Mouse (Mus musculus) MEL-GATA-1-ER (cell line): ENCODE measurements around the gene Nr1h4.

ENCODE experiments used
- DNase-seq: peaks from one replicate; pipeline ENCODE4 v3.0.0-alpha.2; 2012; ENCODE audit warnings: low read depth; ENCODE audit errors: extremely low read depth

The Nr1h4 gene

DNA sequence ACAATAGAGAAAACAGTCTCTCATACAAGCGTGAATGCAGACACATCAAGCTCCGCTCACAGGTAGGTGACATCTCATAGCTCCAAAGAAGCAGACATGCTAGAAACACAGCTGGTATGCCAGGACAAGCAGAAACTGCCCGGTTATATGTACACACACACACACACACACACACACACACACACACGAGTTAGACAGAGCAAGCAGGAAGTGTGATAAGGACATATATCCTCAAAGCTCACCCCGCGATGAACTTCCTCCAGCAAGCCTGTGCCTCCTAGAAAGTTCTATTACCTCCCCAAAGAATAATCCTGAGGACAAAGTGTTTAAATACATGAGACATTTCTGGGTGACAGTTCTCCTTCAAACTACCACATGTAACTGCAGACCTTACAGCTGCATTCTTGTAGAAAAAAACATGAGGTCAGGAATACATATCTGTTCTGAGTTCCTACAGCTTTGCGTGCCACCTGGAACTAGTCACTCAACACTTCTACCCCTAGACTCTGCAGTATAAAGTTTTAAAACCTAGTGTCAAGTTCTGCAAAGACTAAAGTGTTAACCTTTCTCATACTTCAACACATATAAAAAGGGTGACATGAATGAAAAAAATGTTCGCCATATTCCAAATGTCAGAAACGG is 11.5 kb downstream of the Nr1h4 start:
- peak; percentile 59 for DNase-seq

DNA sequence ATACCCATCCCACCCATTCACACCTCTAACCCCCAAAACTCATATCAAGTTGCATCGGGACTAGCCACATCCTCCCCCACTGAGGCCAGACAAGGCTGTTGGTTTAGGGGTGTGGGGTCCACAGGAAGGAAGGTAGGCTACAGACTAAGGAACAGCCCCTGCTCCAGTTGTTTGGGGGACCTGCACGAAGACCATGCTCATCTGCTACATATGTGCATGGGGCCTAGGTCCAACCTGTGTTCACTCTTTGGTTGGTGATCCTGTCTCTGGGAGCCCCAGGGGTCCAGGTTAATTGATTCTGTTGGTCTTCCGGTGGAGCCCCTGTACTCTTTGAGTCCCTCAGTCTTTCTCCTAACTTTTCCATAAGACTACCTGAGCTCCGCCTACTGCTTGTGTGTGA is 13.0 kb downstream of the Nr1h4 start:
- no peak for DNase-seq

GRCm38 (mm10) chr10:89519226-89519625 is 14.2 kb downstream of the Nr1h4 start:
- DNase-seq = no peak

- DNase-seq = no peak
These were observed 15.0 kb downstream of the Nr1h4 start for GRCm38 (mm10) chr10:89518365-89518764.

DNA sequence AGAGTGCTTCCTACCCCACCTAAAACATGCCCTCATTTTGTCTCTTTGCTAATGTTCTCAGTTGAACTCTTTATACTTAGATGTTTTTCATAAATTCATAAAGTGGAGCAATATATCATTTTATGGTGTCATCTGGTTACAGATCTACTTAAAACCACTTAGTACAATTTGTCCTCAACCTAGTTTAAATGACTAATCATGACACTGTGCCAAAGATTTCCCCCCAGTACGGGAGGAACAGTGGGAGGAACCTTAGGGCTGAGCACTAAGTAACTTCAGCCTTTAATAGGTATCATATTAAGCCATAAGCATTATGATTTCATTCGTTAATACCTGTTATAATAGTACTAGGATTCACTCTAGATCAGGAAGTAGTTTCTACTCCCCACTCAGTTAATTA is 17.6 kb downstream of the Nr1h4 start:
- DNase-seq = no peak

DNA sequence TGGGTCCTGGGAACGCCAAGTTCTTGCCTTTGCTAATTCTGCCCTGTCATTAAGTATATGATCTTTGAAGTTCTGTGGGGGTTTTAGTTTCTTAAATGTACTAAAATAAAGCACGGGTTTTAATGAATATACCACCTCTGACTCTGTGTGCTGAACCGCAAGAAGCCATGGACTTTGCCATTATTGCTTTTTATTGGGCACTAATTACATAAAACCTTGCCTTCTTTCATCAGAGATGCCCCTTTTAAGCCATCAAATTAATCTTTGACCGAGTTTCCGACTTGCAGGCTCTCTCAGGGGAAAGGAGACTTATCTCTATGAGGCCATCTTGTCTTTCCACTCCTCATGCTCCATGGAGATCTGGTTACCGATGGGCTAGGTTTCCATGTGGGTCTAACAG is 20.8 kb downstream of the Nr1h4 start:
- DNase-seq = no peak

DNA sequence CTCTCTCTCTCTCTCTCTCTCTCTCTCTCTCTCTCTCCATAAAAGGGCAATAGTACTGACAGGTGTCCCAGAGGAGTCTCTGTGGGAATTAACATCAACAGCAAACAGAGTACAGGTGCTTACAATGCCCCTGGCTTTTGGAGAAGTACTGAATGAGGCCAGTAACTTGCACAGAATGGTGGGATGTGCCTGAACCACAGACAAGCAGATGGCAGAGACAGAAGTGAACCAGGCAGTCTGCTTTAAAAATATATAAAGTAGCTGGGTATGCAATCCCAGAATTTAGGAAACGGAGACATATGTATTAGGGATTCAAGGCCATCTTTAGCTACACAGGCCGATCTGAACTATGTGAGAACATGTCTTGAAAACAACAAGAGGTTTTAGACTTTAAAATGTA is 22.8 kb downstream of the Nr1h4 start:
- DNase-seq = no peak

DNA sequence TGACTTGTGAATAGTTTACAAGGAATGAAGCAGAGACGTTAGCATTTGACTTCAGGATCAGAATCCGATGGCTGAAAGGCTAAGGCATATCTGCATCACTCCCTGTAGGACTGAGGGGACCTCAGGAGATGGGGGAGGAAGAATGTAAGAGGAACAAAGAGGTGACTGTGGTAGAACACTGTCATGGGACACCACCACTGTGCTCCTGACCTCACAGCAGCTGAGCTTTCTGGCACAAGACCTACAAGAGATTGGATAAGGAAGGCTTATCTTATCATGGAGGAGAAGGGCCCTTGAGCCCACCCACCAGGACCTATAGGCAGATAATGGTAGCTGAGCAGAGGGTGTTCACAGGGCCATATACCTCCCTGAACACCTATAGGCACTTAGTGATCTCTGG is 24.8 kb downstream of the Nr1h4 start:
- DNase-seq = no peak

DNA sequence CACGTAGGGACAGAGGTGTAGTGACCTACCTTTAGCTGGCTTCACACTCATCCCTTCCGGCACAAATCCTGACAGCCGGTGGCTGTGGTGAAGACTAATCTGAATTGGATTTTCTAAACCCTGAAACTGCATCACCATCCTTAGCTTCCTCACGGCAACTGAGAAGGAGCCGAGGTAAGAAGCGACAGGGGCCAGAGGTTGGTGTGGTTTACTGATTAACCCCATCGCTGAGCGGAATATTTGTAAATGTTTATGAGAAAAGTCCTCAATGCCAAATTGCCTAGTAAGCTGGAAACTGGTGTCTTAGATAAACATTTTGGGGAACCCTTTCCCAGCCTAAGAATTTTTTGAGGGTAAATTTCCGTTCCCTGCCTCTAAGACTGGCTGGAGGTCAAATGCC is 26.9 kb downstream of the Nr1h4 start:
- no peak for DNase-seq

GRCm38 (mm10) chr10:89505592-89505955 is 27.8 kb downstream of the Nr1h4 start:
- DNase-seq = no peak

- no peak for DNase-seq
These were observed 28.3 kb downstream of the Nr1h4 start for GRCm38 (mm10) chr10:89504952-89505591.

DNA sequence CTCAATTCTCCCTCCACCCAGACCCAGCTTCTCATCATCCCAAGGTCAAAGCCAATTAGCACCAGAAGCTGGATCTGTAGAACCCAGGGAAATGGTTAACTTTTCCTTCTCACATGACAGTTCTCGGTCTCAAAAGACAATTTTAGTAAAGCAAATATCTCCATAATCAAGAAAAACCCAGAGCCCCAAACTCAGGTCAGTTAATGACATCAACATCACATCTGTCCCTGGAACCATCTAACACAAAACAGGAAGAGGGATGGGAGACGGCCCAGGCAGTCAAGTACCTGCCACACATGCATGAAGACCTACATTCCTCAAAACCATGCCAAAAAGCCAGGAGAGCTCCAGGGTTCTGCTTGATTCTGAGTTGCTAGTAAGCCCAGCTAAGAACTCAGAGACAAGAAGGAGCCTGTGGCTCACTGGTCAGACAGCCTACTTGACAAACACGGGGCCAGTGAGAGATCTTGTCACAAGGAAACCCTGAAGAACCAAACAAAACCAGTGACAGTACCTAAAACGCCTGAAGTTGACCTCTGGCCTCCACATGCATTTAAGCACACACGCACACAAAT is 30.3 kb downstream of the Nr1h4 start:
- DNase-seq = no peak

DNA sequence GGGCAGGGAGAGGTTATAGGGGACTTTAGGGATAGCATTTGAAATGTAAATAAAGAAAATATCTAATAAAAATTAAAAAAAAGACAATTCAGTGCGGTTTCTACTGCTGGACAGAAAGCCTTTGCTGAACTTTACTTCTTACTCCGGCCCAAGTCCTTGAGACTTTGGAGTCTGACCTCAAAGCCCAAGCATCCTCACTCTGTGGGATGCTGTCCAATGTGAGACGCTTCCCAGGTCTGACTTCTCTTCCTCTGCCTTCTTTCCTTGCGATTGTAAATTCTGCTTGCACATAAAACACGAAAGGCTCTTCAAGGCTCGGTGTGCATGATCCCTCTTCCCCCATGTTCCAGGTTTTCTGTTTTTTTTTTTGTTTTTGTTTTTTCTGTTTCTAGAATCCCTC is 31.5 kb downstream of the Nr1h4 start:
- no peak for DNase-seq

DNA sequence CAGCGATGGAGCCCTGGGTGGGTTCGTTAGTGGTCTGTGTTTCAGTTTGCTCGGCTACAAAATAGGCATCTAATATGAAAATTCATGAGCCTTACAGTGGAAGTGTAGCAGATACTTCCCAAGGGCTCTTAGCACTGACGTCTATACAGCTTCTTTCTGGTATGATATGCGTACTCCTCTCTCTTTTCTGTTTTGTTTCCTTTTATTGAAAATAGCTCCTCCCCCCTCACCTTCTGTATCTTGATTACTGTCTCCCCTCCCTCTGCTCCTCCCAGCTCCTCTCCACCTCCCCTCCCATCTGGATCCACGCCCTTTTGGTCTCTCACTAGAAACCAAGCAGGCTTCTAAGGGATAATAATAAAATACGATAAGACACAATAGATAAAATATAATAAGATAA is 37.8 kb downstream of the Nr1h4 start:
- DNase-seq = no peak

GRCm38 (mm10) chr10:89491321-89491720 is 42.1 kb downstream of the Nr1h4 start:
- DNase-seq = no peak

- no peak for DNase-seq
These were observed 43.1 kb downstream of the Nr1h4 start for GRCm38 (mm10) chr10:89490250-89490649.

- no peak for DNase-seq
These were observed 43.9 kb downstream of the Nr1h4 start for GRCm38 (mm10) chr10:89489459-89489858.

DNA sequence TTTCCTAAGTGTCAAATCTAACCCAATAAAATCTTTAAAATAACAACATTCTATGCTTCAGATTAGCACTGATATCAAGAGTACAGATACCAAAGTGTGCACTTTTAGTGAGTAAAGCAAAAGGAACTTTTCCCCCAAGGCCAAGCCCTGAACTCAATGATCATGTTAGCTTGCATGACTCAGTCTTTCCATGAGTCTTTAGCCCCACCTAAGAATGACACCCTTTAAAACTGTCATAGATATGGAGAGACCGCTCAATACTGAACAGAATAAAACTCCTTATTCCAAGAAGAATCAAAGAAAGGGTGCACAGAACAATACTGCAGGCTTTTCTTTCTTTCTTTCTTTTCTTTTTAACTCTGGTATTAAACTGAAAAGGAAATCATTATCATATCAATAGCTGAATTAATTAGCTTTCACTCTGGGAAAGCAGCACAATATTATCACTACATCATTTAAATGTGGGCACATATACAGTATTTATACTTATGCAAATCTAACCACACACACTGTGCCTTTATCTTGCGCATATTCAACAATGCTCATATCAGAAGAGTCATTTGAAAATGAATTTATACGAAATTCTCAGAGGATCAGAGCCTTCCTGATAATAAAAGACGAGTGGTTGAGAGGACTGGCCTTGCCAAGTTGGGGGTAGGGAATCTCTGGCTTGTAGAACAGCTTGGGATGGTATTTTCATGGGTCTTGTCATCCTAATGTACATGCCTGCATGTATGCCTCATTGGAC is 46.2 kb downstream of the Nr1h4 start:
- DNase-seq = no peak

- DNase-seq = no peak
These were observed 48.5 kb downstream of the Nr1h4 start for GRCm38 (mm10) chr10:89484907-89485306.

DNA sequence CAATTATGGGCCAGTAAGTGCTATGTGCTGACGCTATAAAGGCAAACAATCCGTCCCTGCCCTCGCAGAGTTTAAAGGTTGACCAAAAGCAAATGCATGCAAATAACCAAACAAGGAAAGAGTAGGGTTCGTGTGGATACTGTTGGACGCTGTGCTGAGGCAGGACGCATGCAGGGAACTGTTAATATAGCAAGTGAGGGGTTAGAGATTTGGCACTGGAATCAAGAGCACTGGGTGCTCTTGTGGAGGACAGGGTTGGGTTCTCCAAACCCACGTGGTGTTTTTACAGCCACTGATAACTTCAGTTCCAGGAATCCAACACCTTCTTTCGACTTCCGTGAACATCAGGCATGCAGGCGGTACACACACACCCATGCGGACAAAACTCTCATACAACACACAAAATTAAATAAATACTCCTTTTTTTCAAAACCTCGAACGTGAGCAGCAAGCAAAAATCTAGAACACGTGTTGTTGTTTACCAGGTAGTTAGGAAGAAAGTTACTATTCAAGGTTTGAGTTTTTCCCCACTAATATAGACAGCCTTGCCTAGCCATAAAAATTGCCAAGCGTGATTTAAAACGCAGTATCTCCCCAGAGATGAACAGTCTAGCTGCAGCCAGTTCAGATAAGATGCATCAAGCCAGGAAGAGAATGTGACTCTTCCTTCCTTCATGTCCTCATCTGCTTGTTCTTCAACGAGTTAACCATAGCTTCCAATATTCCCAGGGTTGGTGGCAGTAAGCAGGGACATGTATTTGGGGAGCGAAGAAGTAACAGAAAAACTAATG is 49.4 kb downstream of the Nr1h4 start:
- DNase-seq = no peak

GRCm38 (mm10) chr10:89483113-89483512 is 50.3 kb downstream of the Nr1h4 start:
- DNase-seq = no peak
